ENCODE assay signal across 19 mouse cellular contexts in genomic region chr19:58329305-58329704, GRCm38 (mm10).
DNase-seq lines count a peak whose midpoint lies in the region; ATAC-seq and TF ChIP-seq lines count a peak whose summit lies in the region.
"Had no signal": no experiment of that assay in that cellular context is flagged by ENCODE, and none has a peak within 500 bp of the region (broad histone marks: within the 10 kb centered on the region; RNA-seq: fewer than 3 reads in every experiment).

No protein-coding gene starts in this region.

- no peak overlapping the region for H3K9ac ChIP-seq in embryonic facial prominence, embryonic 14.5 days (ENCODE audit: low read depth, low read length)
- H3K9ac ChIP-seq in midbrain, embryonic 12.5 days (replicated peaks) = no peak overlapping the region
- H3K9ac ChIP-seq in midbrain, postnatal 0 days (replicated peaks; ENCODE audit: low read length, poor library complexity, severe bottlenecking) = no peak overlapping the region
- H3K9ac ChIP-seq in neural tube, embryonic 11.5 days (ENCODE audit: low read length) = no peak overlapping the region
- no peak overlapping the region for H3K9ac ChIP-seq in neural tube, embryonic 15.5 days (replicated peaks)
- H3K9ac ChIP-seq: embryonic facial prominence, embryonic 13.5 days had no signal

- 46% methylated on average over 5 of the region's 5 CpGs for WGBS in embryonic facial prominence, embryonic 14.5 days
- WGBS in embryonic facial prominence, embryonic 10.5 days = 68% methylated on average over 5 of the region's 5 CpGs
- WGBS in midbrain, embryonic 12.5 days = 25% methylated on average over 5 of the region's 5 CpGs
- 21% methylated on average over 5 of the region's 5 CpGs for WGBS in midbrain, postnatal 0 days
- WGBS in neural tube, embryonic 11.5 days = 74% methylated on average over 5 of the region's 5 CpGs
- WGBS in neural tube, embryonic 15.5 days = 34% methylated on average over 5 of the region's 5 CpGs

- peak; percentile 46; the same call in 1 of the 2 replicates for ATAC-seq in embryonic facial prominence, embryonic 14.5 days (ENCODE audit: low read depth)
- ATAC-seq in midbrain, embryonic 12.5 days (ENCODE audit: low FRiP score, low read depth) = no peak
- ATAC-seq in midbrain, postnatal 0 days (ENCODE audit: low FRiP score) = no peak
- no peak for ATAC-seq in neural tube, embryonic 11.5 days (ENCODE audit: insufficient read depth, low FRiP score, low TSS enrichment)
- no peak for ATAC-seq in neural tube, embryonic 15.5 days (ENCODE audit: low FRiP score)
- ATAC-seq: CD4-positive, CD25-positive, alpha-beta regulatory T cell, adult 4 months; intestine, embryonic 16.5 days had no signal

- H3K4me2 ChIP-seq in embryonic facial prominence, embryonic 14.5 days (ENCODE audit: low read depth, low read length) = no peak overlapping the region
- no peak overlapping the region for H3K4me2 ChIP-seq in midbrain, embryonic 12.5 days (replicated peaks)
- no peak overlapping the region for H3K4me2 ChIP-seq in midbrain, postnatal 0 days (ENCODE audit: low read depth, low read length, poor library complexity, severe bottlenecking)
- no peak overlapping the region for H3K4me2 ChIP-seq in neural tube, embryonic 11.5 days (ENCODE audit: low read depth)
- no peak overlapping the region for H3K4me2 ChIP-seq in neural tube, embryonic 15.5 days
- H3K4me2 ChIP-seq: embryonic facial prominence, embryonic 13.5 days had no signal

- DNase-seq in embryonic facial prominence, embryonic 14.5 days (ENCODE audit: low spot score) = no peak
- DNase-seq in embryonic facial prominence, embryonic 10.5 days (ENCODE audit: low spot score) = no peak
- DNase-seq in heart, adult 11 months = peak; percentile 89
- no peak for DNase-seq in heart, postnatal 14 days
- DNase-seq in midbrain, postnatal 0 days (ENCODE audit: low spot score) = no peak
- DNase-seq in neural tube, embryonic 11.5 days (ENCODE audit: low spot score) = no peak
- DNase-seq: adrenal gland, adult 8-10 months; B cell, adult 2 months; cerebellum, adult 11-12 months; cerebellum, adult 9-10 months; cerebellum, postnatal 25 days; gastrocnemius, postnatal 36 days had no signal

- intact Hi-C loops in heart, postnatal 14 days (cut with DNase I) = no loop called here

- H3K9me3 ChIP-seq in embryonic facial prominence, embryonic 14.5 days (ENCODE audit: control insufficient read depth, low read length) = no peaks in the 10 kb centered on the region
- H3K9me3 ChIP-seq in embryonic facial prominence, embryonic 10.5 days = no peaks in the 10 kb centered on the region
- no peaks in the 10 kb centered on the region for H3K9me3 ChIP-seq in midbrain, embryonic 12.5 days
- no peaks in the 10 kb centered on the region for H3K9me3 ChIP-seq in midbrain, postnatal 0 days (ENCODE audit: low read length)
- H3K9me3 ChIP-seq in neural tube, embryonic 11.5 days (ENCODE audit: control insufficient read depth, low read length) = no peaks in the 10 kb centered on the region
- no peaks in the 10 kb centered on the region for H3K9me3 ChIP-seq in neural tube, embryonic 15.5 days (replicated peaks)
- H3K9me3 ChIP-seq: embryonic facial prominence, embryonic 13.5 days; heart, embryonic 10.5 days had no signal

- H3K27ac ChIP-seq in embryonic facial prominence, embryonic 14.5 days (replicated peaks; ENCODE audit: low read depth, low read length) = no peak overlapping the region
- H3K27ac ChIP-seq in embryonic facial prominence, embryonic 10.5 days (replicated peaks) = no peak overlapping the region
- 0 out of 2 replicates have a peak overlapping the region, but pooled peaks have one; percentile 2 for H3K27ac ChIP-seq in midbrain, embryonic 12.5 days (replicated peaks)
- no peak overlapping the region for H3K27ac ChIP-seq in midbrain, postnatal 0 days (ENCODE audit: low read depth, low read length)
- H3K27ac ChIP-seq in neural tube, embryonic 11.5 days (ENCODE audit: low read depth, low read length) = 0 out of 2 replicates have a peak overlapping the region, but pooled peaks have one; percentile 4
- no peak overlapping the region for H3K27ac ChIP-seq in neural tube, embryonic 15.5 days (replicated peaks)
- H3K27ac ChIP-seq: embryonic facial prominence, embryonic 13.5 days; heart, embryonic 10.5 days had no signal

- no peak overlapping the region for H3K4me3 ChIP-seq in embryonic facial prominence, embryonic 14.5 days (ENCODE audit: low read depth, low read length)
- no peak overlapping the region for H3K4me3 ChIP-seq in embryonic facial prominence, embryonic 10.5 days
- H3K4me3 ChIP-seq in midbrain, embryonic 12.5 days = no peak overlapping the region
- H3K4me3 ChIP-seq in midbrain, postnatal 0 days (ENCODE audit: low read depth, low read length) = no peak overlapping the region
- H3K4me3 ChIP-seq in neural tube, embryonic 11.5 days (ENCODE audit: low read depth, low read length) = no peak overlapping the region
- no peak overlapping the region for H3K4me3 ChIP-seq in neural tube, embryonic 15.5 days (replicated peaks)
- H3K4me3 ChIP-seq: embryonic facial prominence, embryonic 13.5 days; heart, embryonic 10.5 days had no signal

- no peak for TF ChIP-seq CTCF in midbrain, postnatal 0 days (IDR thresholded peaks at IDR 0.05)

- no peaks in the 10 kb centered on the region for H3K27me3 ChIP-seq in embryonic facial prominence, embryonic 14.5 days (replicated peaks; ENCODE audit: control insufficient read depth, insufficient read depth, low read length)
- H3K27me3 ChIP-seq in embryonic facial prominence, embryonic 10.5 days (replicated peaks; ENCODE audit: low read depth, poor library complexity, severe bottlenecking) = peaks cover 3% of the 10 kb centered on the region; the same call in 1 of the 2 replicates
- peaks cover 6% of the 10 kb centered on the region; the same call in 1 of the 2 replicates for H3K27me3 ChIP-seq in midbrain, embryonic 12.5 days
- H3K27me3 ChIP-seq in midbrain, postnatal 0 days (ENCODE audit: insufficient read depth, low read length) = no peaks in the 10 kb centered on the region
- no peaks in the 10 kb centered on the region for H3K27me3 ChIP-seq in neural tube, embryonic 11.5 days (ENCODE audit: control insufficient read depth, insufficient read depth, low read length)
- no peaks in the 10 kb centered on the region for H3K27me3 ChIP-seq in neural tube, embryonic 15.5 days (replicated peaks)

- no peaks in the 10 kb centered on the region for H3K4me1 ChIP-seq in embryonic facial prominence, embryonic 14.5 days (ENCODE audit: control insufficient read depth, insufficient read depth, low read length)
- H3K4me1 ChIP-seq in embryonic facial prominence, embryonic 10.5 days = peaks cover 22% of the 10 kb centered on the region
- H3K4me1 ChIP-seq in midbrain, embryonic 12.5 days = peaks cover 19% of the 10 kb centered on the region
- H3K4me1 ChIP-seq in midbrain, postnatal 0 days (ENCODE audit: insufficient read depth, low read length) = peaks cover 6% of the 10 kb centered on the region; the same call in 1 of the 2 replicates
- 0 out of 2 replicates have a peak, but pooled peaks cover 4% of the 10 kb centered on the region for H3K4me1 ChIP-seq in neural tube, embryonic 11.5 days (ENCODE audit: control insufficient read depth, insufficient read depth, low read length)
- peaks cover 20% of the 10 kb centered on the region for H3K4me1 ChIP-seq in neural tube, embryonic 15.5 days

- no peaks in the 10 kb centered on the region for H3K36me3 ChIP-seq in embryonic facial prominence, embryonic 14.5 days (ENCODE audit: control insufficient read depth, insufficient read depth, low read length)
- H3K36me3 ChIP-seq in embryonic facial prominence, embryonic 10.5 days (replicated peaks) = no peaks in the 10 kb centered on the region
- H3K36me3 ChIP-seq in midbrain, embryonic 12.5 days = no peaks in the 10 kb centered on the region
- no peaks in the 10 kb centered on the region for H3K36me3 ChIP-seq in midbrain, postnatal 0 days (ENCODE audit: insufficient read depth, low read length)
- no peaks in the 10 kb centered on the region for H3K36me3 ChIP-seq in neural tube, embryonic 11.5 days (ENCODE audit: control insufficient read depth, insufficient read depth, low read length)
- H3K36me3 ChIP-seq in neural tube, embryonic 15.5 days = no peaks in the 10 kb centered on the region
- H3K36me3 ChIP-seq: embryonic facial prominence, embryonic 13.5 days; G1E; heart, embryonic 10.5 days had no signal

Comparison
In these comparisons a context has a peak if more than half of its experiments do, and no peak if none do; other contexts are left out.
1. H3K27ac ChIP-seq: peak in midbrain, embryonic 12.5 days (single experiment) and neural tube, embryonic 11.5 days (single experiment); none in embryonic facial prominence, embryonic 14.5 days (single experiment), embryonic facial prominence, embryonic 10.5 days (single experiment), midbrain, postnatal 0 days (single experiment) and neural tube, embryonic 15.5 days (single experiment).